Comparison of ENCODE assay signal across 8 mouse cellular contexts in the genomic region with DNA sequence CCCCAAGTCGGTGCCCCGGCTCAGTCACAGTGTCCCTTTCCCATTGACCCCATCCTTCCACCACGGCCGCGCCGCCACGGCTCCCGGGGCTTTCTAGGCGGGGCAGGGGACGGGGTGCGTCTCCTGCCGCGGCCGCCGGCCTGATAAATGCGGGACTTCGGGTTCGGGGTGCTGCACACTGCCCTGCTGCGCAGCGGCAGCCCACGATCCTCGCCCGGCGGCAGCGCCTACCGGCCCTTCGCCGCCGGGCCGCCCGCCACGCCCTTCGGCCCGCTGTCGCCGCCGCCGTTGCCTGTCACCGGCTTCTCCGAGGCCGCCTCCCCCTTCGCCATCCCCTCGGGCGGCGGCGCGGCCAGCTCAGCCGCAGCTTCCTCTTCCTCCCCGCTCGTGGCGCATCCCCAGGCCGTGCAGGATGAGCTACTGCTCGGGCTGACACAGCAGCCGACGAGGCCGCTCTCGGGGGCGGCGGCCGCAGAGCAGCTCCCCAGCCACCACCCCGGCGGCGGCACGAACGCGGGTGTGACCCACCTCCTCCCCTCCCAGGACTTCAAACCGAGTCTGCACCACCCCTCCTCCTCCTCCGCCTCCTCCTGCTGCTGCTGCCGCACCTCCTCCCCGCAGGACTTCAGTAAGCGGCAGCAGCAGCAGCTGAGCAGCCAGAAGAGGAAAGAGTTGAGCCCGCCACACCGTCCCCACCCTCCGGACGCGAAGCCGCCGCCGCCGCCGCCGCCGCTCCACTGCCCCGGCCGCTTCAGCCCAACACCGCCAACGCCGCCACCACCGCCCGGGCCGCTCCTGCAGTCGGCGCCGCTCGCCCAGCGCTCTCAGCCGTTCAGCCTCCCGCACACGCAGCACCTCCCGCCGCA. TPM values are rescaled to one million over a fixed set of nuclear protein-coding genes. Genes with fewer than 3 reads are reported as not detected.
DNase-seq lines count a peak whose midpoint lies in the region; ATAC-seq lines count a peak whose summit lies in the region.

No protein-coding gene starts in this region.

- peak; percentile 64 for ATAC-seq in activated CD4-positive, CD25-positive, alpha-beta regulatory T cell, adult 4 months
- peak; percentile 42 for ATAC-seq in megakaryocyte-erythroid progenitor cell, adult 5-6 weeks (replicated peaks; ENCODE audit: low FRiP score, low TSS enrichment, poor library complexity, severe bottlenecking)

- intact Hi-C loops in left cerebral cortex, postnatal 10 days (cut with DNase I), result loop anchor here (5.0 to 10.0 kb wide), 4 partner anchors 126 to 1059 kb away; no protein-coding TSS in a partner anchor

- DNase-seq in embryo, embryonic 10 days (ENCODE audit: low spot score), result peak; percentile 72
- peak; percentile 62 for DNase-seq in gastrocnemius, adult 8-10 months (ENCODE audit: low spot score in 2 of 2)
- DNase-seq in induced T-regulatory cell, adult 2 months (ENCODE audit: low read depth), result peak; percentile 86
- peak; percentile 78 to 90 for DNase-seq in left cerebral cortex, postnatal 10 days (ENCODE audit: extremely low spot score in 1 of 2, low spot score in 2 of 2)
- peak; percentile 77 for DNase-seq in right cerebral cortex, postnatal 14 days
- peak; percentile 73 for DNase-seq in urinary bladder, postnatal 25 days (ENCODE audit: low spot score)

RNA-seq across cellular contexts. Expression of a gene that starts 0.6 kb away (rescaled TPM):
- polyA plus RNA-seq in activated CD4-positive, CD25-positive, alpha-beta regulatory T cell, adult 4 months (2017; shearing (Covaris generic)), result 1 to 10 TPM; 2.5 to 4.0 TPM
- 10 to 100 TPM; 19.5 to 44.6 (median 31.0) TPM for total RNA-seq in gastrocnemius, adult 8-10 months (2022)
- 10 to 100 TPM; 61.9 to 66.7 TPM for total RNA-seq in left cerebral cortex, postnatal 10 days (2021)
- total RNA-seq in megakaryocyte-erythroid progenitor cell, adult 5-6 weeks (2014; fragmentation: Nextera tagmentation), result 0.50 and 2.3 TPM in 2 replicates
- total RNA-seq in megakaryocyte-erythroid progenitor cell, adult 5-6 weeks (2017), result 0.84 and 6.1 TPM in 2 replicates

Comparison
In these comparisons a context has a peak if more than half of its experiments do, and no peak if none do; other contexts are left out.
1. Peak in every context shown above with its lines: DNase-seq and ATAC-seq.